Mouse (Mus musculus): ENCODE data around the gene Mrm1. TPM values are rescaled to one million over a fixed set of nuclear protein-coding genes. Genes with fewer than 3 reads are reported as not detected.
A peak's percentile ranks its signal among the peaks of the same experiment; 100 is the strongest.

Mrm1 gene
- polyA plus RNA-seq, 1 experiment from 2014 or later, result 10.7 TPM

DNA sequence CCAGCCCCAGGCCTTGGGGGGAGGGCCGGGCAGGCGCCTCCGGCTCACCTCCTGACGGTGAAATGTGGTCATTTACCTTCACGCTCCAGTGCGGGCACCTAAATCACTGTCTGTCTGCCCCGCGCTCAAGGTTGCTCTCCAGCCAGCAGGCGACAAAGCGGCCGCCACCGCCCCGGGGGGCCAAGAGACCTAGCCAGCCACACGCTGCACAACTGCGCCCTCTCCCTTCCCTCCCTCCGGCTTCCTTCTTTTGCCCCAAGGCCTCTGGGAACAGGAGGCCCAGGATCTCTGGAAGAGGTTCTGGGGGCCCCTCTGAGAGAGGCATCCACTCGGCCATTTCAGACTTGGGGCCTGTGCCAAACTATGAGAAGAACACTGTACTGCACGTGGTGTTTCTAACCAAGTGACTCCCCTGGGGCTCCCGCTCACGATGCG lies 54.8 kb downstream of the Mrm1 start:
- Histone ChIP-seq H3K4me2 (peak overlapping the region; percentile 54), H3K27me3 (peaks cover 57% of the 10 kb centered on the region), H3K9me3 (no peaks in the 10 kb centered on the region), H3K4me3 (replicated peaks) (peak overlapping the region; percentile 24), H3K27ac (no peak overlapping the region), H3K4me1 (replicated peaks) (peaks cover 28% of the 10 kb centered on the region), H3K9ac (replicated peaks) (peak overlapping the region; percentile 42; the same call in 1 of the 2 replicates), H3K36me3 (no peaks in the 10 kb centered on the region)
- 1% methylated on average over 21 of the region's 21 CpGs for WGBS
- no peak for ATAC-seq (ENCODE audit: insufficient number of reproducible peaks, insufficient read depth, low FRiP score, low TSS enrichment, low read depth)

- peaks cover 28% of the 10 kb centered on the region for H3K4me1 ChIP-seq (replicated peaks)
- H3K9me3 ChIP-seq, result no peaks in the 10 kb centered on the region
- H3K9ac ChIP-seq (replicated peaks), result 0 out of 2 replicates have a peak overlapping the region, but pooled peaks have one; percentile 42
- 13% methylated on average over 8 of the region's 8 CpGs for WGBS
- H3K4me3 ChIP-seq (replicated peaks), result peak overlapping the region; percentile 24
- peaks cover 57% of the 10 kb centered on the region for H3K27me3 ChIP-seq
- no peak overlapping the region for H3K27ac ChIP-seq
- H3K36me3 ChIP-seq, result no peaks in the 10 kb centered on the region
- ATAC-seq (ENCODE audit: insufficient number of reproducible peaks, insufficient read depth, low FRiP score, low TSS enrichment, low read depth), result no peak
- H3K4me2 ChIP-seq, result peak overlapping the region; percentile 54
Measured at GRCm38 (mm10) chr11:84764116-84764515, 55.2 kb downstream of the Mrm1 start.

Other genes starting within 250 kb of the Mrm1 start
- 9.8 and 12.3 TPM in 2 replicates for gene Dhrs11, start 9.5 kb upstream of the Mrm1 start, polyA plus RNA-seq (2016; fragmentation: Nextera tagmentation; extraction: Ambion mirVana)
- gene Ggnbp2, start 51.3 kb upstream of the Mrm1 start, polyA plus RNA-seq (2016; fragmentation: Nextera tagmentation; extraction: Ambion mirVana), result 69.5 and 72.6 TPM in 2 replicates
- gene Myo19, start 60.6 kb upstream of the Mrm1 start, polyA plus RNA-seq (2016; fragmentation: Nextera tagmentation; extraction: Ambion mirVana), result 9.3 and 12.2 TPM in 2 replicates
- 2.0 and 2.4 TPM in 2 replicates for gene Pigw, start 60.8 kb upstream of the Mrm1 start, polyA plus RNA-seq (2016; fragmentation: Nextera tagmentation; extraction: Ambion mirVana)
- 65.6 and 66.5 TPM in 2 replicates for gene Znhit3, start 96.9 kb upstream of the Mrm1 start, polyA plus RNA-seq (2016; fragmentation: Nextera tagmentation; extraction: Ambion mirVana)
- 0.33 TPM in 1 of 2 replicates, not detected in the other for gene Car4, start 138.3 kb upstream of the Mrm1 start, polyA plus RNA-seq (2016; fragmentation: Nextera tagmentation; extraction: Ambion mirVana)